Mouse (Mus musculus) brain, adult 2 months (tissue): ENCODE data around the gene Mphosph8.

Experiments
- DNase-seq: peaks from one replicate; pipeline ENCODE4 v3.0.0; 2011; ENCODE audit warnings: low read depth, low spot score

The Mphosph8 gene

DNA sequence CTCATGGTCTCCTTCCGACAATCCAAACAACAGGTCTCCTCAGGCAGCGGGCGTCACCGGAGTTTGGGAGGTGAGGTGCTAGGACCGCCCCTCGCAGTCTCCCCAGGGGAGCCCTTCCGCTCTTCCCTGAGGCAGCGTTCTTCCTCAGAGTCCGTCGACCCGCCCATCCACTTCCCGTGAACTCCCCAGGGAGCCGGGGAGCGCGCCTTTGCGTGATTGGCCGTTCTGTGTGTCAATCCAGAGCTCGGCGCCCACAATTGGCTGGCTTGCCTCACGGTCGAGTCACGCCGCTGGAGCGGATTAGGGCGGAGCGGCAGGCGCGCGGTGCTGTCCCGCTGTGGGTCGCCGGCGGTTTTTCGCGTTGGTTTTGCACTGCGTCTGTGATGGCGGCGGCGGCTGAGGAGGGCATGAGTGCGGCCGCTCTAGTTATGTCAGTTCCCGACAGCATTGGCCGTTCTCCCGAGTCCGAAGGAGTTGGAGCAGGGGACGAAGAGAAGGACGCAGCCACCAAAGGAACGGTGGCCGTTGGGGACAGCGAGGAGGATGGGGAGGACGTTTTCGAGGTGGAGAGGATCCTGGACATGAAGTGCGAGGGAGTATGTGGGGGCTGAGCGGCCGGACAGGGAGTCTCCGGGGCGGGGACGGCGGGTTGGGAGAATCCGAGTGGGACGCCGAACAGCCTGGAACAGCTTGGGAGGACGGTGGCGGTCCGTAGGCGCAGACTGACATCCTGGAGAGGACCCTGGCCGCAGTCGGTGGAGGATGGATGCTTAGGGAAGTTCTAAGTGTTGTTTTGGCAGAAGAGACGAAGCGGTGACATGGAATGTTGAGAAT is at the start of gene Mphosph8:
Mphosph8 (plus strand) TSS at position 280 of the 834 bp plus-strand sequence.
- DNase-seq = peak; percentile 100

DNA sequence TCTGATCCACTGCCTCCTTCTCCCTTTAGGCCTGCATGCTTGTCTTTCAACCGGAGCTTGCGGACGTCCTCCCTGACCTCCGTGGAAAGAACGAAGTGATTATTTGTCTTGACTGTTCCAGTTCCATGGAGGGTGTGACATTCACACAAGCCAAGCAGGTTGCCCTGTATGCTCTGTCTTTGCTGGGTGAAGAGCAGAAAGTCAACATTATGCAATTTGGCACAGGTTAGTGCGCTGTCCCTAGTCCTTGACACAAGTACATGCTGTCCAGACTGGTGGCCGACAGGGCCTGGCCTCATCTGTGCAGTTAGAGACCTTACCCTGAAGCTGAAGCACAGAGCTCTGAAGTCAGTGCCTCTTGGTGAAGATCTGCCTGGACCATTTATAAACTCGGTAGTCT is 47.6 kb upstream of the Mphosph8 start:
- DNase-seq = no peak

DNA sequence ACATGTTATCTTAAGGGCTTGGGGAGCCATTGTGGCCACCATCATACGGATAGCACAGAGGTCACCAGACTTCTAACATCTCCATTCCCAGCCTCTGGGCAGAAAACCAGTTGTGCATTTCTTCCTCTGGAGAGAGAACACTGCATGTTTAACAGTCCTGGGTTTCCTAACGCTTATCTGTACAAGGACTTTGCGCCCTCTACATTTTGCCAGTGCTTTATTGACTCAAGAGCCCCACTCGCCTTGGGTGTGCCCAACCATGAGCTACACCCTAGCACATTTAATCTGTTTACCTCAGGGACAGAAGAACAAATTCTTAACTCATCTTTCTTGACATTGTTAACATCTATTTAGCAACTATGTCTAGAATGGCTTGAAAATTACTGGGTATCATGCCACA is 41.8 kb upstream of the Mphosph8 start:
- no peak for DNase-seq

DNA sequence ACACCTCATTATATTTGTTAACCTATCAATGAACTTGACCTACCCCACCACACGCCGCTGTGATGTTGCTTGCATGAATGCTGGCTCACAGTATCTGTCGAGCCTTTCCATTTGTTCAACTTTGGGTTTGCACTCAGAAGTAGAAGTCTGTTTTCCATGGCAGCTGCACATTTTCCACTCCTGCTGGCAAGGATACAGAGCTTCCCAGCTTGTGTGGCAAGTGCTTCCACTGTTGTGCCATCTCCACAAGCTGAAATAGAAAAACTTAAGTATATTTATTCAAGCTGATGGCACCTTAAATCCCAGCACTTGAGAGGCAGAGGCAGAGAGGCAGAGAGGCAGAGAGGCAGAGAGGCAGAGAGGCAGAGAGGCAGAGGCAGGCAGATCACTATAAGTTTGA is 39.7 kb upstream of the Mphosph8 start:
- peak; percentile 76 for DNase-seq

DNA sequence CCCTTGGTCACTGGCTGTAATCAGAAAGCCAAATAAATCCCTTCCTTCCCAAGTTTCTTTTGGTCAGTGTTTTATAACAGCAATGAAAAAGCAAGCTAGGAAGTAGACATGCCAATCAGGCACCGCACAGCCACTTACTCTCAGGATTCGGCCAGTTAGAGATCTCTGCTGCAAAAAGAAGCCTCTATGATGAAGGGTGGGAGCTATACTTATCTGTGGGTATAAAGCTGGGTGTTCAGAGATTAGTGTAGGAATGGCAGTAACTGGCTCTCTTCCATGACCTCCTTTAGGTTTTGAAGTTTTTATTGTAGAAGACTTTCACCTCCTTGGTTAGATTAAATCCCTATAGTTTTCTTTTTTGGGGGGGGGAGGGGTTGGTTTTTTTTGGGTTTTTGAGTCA is 36.9 kb upstream of the Mphosph8 start:
- no peak for DNase-seq

DNA sequence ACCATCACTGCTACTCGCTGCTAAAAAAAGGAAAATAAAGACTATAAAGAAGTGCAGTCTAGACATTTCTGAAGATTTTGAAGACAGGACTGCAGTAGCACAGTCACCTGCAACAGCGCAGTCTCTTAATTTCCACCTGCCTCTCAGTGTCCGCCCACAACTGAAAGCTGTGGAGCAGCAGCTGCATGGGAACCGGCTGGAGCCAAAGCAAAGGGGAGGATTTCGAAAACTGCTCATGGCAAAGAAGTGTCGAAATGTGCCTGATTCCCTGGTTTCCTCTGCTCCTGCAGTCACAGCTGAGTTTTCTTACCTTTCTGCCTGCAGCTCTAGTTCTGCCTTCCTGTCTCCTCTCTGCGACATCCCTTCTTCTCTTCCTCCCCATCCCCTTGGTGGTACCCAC is 20.8 kb upstream of the Mphosph8 start:
- DNase-seq = peak; percentile 73

DNA sequence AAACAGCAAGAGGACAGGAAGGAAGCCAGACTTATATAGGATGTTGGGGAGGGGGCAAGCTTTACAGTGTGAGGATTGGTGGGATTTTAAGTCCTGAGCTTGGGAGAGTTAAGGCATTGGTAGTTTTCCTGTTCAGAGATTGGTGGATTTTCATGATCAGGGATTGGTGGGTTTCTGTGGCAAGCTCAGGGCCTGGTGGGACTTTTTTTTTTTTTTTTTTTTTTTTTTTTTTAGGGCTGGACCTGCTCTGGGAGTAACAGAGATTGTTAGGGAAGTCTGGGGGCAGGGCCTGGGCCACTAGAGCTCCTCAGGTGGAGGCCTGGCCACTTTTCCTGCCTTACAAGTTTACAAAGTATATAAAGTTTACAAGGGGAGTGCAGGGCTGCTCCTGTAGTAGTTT is 18.6 kb upstream of the Mphosph8 start:
- no peak for DNase-seq

DNA sequence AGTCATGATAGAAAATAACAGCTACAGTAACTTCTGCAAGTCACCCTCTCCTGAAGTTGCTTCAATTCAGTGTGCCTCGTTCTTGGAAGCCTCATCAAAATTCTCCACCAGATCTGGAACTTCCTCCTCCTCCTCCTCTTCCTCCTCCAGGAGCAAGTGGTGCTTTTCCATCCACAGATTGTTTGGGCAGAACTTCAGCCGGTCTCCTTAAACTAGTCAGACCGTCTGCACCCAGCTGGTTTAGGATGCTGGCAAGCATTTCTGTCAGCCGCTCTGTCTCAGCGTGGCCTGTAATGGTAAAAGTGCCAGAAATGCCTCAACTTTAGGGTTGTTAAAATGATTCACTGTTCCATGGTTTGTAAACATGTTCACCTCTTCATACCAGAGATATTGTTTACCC is 2.4 kb upstream of the Mphosph8 start:
- peak; percentile 60 for DNase-seq

DNA sequence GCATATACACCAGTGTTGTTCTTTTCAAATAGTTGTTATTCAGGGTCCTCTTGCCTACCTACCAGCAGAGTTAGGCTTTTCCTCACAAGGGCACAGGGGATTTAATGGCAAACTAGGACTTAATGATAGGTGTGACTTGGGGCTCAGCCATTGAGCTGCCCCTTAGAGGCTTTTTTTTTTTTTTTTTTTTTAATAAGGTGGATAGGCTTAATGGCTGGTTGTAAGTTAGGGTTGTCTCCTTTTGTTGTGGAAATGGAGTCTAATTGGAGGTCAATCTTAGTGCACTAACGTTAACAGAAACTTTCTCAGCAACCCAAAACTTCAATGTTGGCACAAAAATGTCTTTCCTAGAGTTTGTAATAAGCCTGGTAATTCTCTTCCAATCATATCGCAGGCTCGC is 1.1 kb upstream of the Mphosph8 start:
- DNase-seq = no peak

DNA sequence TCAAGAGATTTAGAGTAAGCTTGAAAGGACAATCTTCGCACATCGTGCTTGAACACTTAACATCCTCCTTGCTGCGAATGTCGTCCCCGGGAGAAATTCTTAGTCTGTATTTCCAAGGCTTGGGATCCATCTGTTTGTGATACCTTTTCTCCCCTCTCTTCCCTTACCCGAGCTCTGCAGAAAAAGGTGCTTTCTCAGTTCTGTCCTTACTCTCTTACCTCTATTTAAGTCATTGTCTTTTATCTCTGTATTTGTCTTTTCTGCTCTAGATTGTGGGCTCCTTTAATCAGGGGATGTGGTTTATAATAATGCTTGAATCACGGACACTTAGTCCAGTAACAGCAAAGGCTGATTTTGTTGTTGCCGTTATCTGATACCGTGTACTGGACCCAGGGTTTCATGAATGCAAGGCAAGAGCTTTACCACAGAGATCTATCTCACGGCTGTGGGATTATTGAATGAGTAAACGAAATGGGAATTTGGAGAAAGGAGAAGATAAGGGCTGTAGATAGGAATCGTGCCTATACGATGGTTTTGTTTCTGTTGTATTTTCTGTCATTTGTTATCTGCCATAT is 1.1 kb downstream of the Mphosph8 start:
- no peak for DNase-seq

DNA sequence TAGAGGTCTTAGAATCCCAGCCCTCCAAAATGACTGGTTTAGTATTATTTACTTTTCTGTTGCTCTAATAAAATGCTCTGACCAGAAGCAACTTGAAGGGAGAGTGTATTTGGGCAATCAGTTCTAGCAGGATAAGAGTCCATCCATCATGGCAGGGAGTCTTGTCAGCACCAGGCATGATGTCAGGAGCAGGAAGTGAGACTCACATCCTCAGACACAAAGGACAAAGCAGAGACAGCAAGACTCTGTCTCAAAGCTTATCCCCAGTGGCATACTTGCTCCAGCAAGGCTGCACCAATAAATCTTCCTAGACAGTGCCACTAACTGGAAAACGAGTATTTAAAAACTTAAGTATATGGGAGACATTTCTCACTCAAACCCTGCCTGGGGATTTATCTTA is 17.4 kb downstream of the Mphosph8 start:
- no peak for DNase-seq

DNA sequence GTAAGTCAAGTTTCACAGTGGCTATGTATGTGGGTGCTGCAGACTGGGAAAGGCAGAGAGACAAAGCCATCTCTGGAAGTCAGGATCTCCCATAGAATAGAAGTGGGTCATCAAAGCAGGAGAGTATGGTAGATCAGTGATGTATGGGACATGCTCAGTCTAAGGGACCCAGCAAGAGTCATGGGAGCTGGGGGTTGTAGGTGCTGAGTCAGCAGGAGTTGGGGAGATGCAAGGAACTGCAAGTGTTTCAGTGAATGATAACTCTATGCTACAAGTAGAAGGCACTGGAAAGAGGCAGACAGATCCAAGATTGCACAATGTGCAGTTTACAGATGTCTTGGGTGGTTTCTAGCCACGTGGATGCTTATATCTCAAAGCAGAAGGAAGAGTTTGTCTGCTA is 21.1 kb downstream of the Mphosph8 start:
- DNase-seq = no peak

DNA sequence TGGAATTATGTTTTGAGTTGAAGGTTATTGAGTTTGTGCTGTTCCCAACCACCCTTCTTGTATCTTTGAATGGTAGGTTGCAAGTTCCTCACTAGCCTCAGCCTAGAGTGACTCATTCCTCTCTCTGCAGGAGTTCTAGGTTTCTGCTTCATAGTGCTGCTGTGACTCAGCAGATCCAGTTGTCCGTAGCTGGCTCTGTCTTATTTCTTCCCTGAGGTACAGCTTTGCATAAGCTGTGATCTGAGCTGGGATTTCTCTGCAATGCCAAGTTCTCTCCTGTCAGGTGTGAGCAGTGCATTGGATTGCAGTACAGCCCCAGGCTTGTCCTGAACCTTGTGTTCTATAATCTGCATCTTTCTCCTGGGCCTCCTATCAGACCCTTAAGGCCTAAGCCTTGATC is 21.7 kb downstream of the Mphosph8 start:
- DNase-seq = peak; percentile 85

DNA sequence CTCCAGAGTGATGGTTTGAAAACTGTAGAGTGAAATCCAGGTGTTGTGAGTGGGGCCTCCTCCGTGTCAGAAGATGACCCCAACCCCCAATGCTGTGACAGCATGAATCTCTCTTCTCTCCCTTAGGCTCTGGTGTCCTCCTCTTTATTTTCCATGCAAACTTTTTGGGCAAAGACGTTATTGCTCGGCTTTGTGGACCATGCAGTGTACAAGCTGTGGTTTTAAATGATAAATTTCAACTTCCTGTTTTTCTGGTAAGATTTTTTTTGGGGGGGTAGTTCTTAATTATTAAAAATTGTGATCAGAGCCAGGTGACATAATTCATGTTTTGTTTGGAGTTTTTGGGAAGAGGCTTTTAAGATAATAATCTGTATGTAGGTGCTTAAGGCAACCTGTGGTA is 27.4 kb downstream of the Mphosph8 start:
- no peak for DNase-seq

DNA sequence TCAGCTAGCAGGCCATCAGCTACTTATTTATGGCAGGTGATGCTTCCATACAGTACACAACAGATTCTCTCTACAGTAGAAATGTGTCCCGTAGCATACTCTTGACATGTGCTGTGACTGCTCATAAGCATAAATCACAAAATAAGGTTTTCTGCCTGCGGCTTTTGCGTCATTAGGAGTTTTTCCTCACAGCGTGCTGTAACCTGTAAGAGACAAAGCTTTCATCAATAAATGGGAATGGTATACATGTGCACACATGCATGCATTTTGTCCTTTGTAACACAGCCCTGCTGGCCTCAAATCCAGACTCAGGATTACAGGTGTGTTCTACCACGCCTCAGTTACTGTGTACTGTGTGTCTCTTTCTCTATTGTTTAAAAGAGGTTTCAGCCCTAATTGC is 29.8 kb downstream of the Mphosph8 start:
- DNase-seq = no peak

DNA sequence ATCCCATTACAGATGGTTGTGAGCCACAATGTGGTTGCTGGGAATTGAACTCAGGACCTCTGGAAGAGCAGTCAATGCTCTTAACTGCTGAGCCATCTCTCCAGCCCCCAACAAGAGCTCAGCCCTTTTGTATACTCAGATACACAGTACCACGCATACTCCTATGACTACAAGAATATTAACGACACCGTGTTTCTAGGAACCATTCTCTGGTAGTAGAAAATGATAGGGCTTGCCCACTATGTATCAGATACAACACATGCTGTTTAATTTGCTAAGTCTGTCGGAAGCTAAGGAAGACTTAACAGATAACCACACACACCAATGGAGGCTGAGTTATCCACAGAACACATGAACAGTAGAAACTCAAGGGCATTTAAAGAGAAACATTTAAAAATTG is 34.6 kb downstream of the Mphosph8 start:
- DNase-seq = no peak

DNA sequence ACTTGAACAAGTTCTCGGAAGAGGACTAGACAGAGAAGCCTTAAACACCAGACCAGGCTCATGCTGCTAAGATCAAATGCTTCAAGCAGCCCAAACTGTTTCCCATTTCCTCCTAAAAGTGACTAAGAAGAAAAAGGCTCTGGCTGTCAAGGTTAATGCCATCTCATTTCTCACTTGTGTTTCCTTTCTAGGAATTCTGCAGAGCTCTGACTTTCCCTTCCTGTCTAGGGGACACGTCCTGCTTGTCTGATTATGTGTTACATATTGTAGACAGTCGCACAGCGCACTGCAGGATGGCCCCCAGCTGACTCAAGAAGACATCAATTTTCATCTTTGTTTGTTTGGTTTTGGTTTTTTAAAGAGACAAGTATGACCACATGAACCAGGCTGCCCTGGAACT is 37.6 kb downstream of the Mphosph8 start:
- no peak for DNase-seq

DNA sequence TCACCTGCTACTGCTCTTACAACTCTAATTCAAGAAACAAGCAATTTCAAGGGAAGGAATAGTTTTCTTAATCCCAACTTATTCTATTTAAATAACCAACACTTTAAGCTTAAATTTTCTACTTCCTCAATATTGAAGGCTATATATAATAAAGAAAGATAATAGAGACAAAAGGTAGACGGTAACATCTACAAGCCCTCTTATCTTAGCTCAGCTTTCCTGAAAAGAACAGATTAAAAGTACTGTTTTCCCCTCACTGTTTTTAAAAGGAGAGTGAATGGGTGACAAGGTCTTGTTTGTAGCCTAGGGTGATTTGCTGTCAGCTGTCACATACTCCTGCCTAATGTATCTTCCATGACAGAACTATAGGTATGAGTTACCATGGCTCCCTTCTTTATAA is 58.4 kb downstream of the Mphosph8 start:
- DNase-seq = no peak

DNA sequence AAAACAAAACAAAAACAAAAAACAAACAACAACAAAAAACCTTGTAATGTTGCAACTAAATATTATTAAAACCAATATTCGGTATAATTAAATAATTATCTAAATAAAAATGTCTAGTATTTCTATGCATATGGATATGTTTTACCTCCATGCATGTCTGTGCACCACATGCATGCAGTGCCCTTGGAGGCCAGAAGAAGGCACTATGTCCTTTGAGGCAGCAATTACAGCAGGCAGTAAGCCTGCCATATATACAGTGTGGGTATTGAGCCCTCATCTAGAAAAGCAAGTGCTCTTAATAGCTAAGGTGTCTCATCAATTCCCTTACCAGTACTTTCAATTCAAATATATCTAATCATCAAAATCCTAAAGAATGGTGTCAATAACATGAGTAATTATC is 72.1 kb downstream of the Mphosph8 start:
- DNase-seq = no peak
